Mouse (Mus musculus) lung, adult 2 months (tissue): ENCODE results near the gene Klc4.

Experiments used
- CTCF ChIP-seq: fragments of 200-500 bp; IDR thresholded peaks from 2 replicates; pipeline ENCODE4 v1.5.1; 2011; ENCODE audit warnings: mild to moderate bottlenecking, low read length, control low read depth; ENCODE audit not compliant: insufficient read depth
- POLR2A ChIP-seq: fragments of 200-500 bp; IDR thresholded peaks from 2 replicates; pipeline ENCODE4 v1.6.1; 2011; ENCODE audit warnings: low read depth, mild to moderate bottlenecking, control low read depth, low read length, borderline replicate concordance; ENCODE audit errors: extremely low read depth

DNA sequence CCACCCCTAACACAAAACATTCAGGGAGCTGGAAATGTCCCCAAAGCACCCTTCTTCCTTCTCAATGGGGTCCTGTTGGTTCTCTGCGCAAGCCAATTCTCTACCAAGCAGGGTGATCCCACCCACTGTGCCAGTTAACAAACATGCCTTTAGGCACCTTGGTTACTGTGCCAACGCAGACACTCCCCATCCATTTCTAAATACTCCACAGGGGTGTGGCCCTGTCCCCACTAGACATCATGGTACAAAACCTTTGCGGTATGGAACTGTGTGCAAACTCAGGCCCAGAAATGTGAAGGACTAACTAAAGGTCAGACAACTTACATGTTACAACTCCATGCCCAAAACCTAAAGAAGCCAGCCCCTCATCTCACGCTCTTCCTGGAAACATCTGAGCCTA, 52.7 kb downstream of the Klc4 start:
- no peak for TF ChIP-seq CTCF
- no peak for TF ChIP-seq POLR2A
